Mouse (Mus musculus) myocyte (in vitro differentiated cells): ENCODE measurements at regions not wholly inside any gene's neighbourhood (a gene's known extent, or its start where the extent isn't known, plus 50 kb on each side); places are given as distances from the start of the nearest gene placed in this dataset.

Experiments used
- CEBPB ChIP-seq: IDR thresholded peaks from 2 replicates; pipeline ENCODE4 v1.6.1; 2011; ENCODE audit warnings: mild to moderate bottlenecking, moderate library complexity; ENCODE audit not compliant: poor library complexity, insufficient read depth, severe bottlenecking
- E2F4 ChIP-seq: IDR thresholded peaks from one replicate; pipeline ENCODE4 v1.6.1; 2011; ENCODE audit warnings: mild to moderate bottlenecking, control low read depth, moderate library complexity; ENCODE audit not compliant: insufficient read depth
- POLR2A ChIP-seq: IDR thresholded peaks from one replicate; pipeline ENCODE4 v1.6.1; 2011; ENCODE audit warnings: low read depth, mild to moderate bottlenecking, control low read depth, moderate library complexity; ENCODE audit not compliant: insufficient read length
- POLR2AphosphoS2 ChIP-seq: IDR thresholded peaks from one replicate; pipeline ENCODE4 v1.6.1; 2011; ENCODE audit warnings: low read depth, control low read depth; ENCODE audit not compliant: insufficient read length
- TCF3 ChIP-seq: IDR thresholded peaks from one replicate; pipeline ENCODE4 v1.6.1; 2011; ENCODE audit warnings: low read depth, control low read depth; ENCODE audit not compliant: insufficient read length

GRCm38 (mm10) chr10:43666262-43667085, 88.4 kb downstream of the Cd24a start:
- TF ChIP-seq CEBPB (no peak), POLR2A (no peak), E2F4 (no peak), POLR2AphosphoS2 (no peak), TCF3 (no peak)
